Mouse (Mus musculus) E14TG2a.4 (cell line): ENCODE measurements around the gene Pcsk5.

Experiments used
- CTCF ChIP-seq: conservative IDR thresholded peaks from 2 replicates; pipeline ENCODE4 v1.5.1; 2014; ENCODE audit warnings: low read length
- NANOG ChIP-seq: IDR thresholded peaks from 2 replicates; pipeline ENCODE4 v1.6.1; 2014; ENCODE audit warnings: borderline replicate concordance, low read length, mixed read lengths
- POU5F1 ChIP-seq: IDR thresholded peaks from 2 replicates; pipeline ENCODE4 v1.6.1; 2014; ENCODE audit warnings: low read length, borderline replicate concordance

DNA sequence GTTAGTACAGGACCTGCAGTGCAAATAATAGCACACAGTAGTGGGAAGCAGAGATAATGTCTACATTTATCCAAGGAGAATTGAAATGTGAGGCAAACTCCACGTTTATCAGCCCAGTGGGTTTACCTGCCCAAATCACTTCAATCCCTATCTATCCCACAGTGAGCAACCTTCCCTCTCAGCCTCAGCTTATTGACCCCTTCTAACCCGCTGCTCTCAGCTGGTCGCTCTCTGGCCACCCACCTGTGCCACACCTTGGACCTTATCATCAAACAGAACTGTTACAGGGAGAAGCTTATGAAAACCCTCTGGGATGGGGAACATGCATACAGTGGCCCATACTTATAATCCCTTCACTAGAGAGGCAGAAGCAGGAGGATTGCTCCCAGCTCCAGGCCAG lies 10.7 kb downstream of the Pcsk5 start:
- TF ChIP-seq CTCF, result no peak
- TF ChIP-seq NANOG, result no peak
- no peak for TF ChIP-seq POU5F1
